33 mouse cellular contexts compared by ENCODE assay signal in the genomic region with DNA sequence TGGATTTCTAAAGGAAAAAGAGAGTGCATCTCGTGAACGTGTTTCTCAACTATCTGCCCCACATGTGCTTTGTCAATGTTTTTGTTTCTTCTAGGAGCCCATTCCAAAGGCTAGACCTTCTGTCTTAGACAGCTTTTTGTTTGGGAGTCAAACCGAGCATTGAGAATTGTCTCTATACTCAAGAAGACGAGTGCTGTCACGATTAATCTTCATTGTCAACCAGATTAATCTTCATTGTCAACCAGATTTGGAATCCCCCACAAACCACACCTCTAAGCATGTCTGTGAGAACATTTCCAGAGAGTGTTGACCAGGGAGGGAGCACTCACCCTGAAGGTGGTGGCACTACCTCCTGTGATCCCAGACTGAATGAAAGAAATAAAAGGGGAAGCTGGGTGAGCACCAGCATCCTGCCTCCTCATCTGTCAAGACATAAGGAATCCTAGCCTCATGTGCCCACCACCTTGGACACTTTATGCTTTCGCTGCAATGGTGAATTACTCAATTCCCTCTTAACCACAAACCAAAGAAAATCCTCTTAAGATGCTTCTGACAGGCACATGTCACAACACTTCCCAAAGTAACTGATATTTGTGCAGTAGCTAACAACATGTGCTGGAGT. TPM values are rescaled to one million over a fixed set of nuclear protein-coding genes. Genes with fewer than 3 reads are reported as not detected.
DNase-seq lines count a peak whose midpoint lies in the region; ATAC-seq lines count a peak whose summit lies in the region.
"Had no signal": no experiment of that assay in that cellular context is flagged by ENCODE, and none has a peak within 500 bp of the region (broad histone marks: within the 10 kb centered on the region; RNA-seq: fewer than 3 reads in every experiment).

No protein-coding gene starts in this region.

- no peaks in the 10 kb centered on the region for H3K36me3 ChIP-seq in midbrain, embryonic 14.5 days (ENCODE audit: control insufficient read depth, insufficient read depth, low read length)
- H3K36me3 ChIP-seq: heart, embryonic 12.5 days; heart, embryonic 15.5 days had no signal

- no peak overlapping the region for H3K4me2 ChIP-seq in midbrain, embryonic 14.5 days (ENCODE audit: low read length)
- H3K4me2 ChIP-seq: heart, embryonic 12.5 days; heart, embryonic 15.5 days; hindbrain, embryonic 14.5 days had no signal

- H3K27me3 ChIP-seq in midbrain, embryonic 14.5 days (ENCODE audit: control insufficient read depth, insufficient read depth, low read length), result no peaks in the 10 kb centered on the region
- H3K27me3 ChIP-seq: heart, embryonic 12.5 days; heart, embryonic 15.5 days had no signal

- no peak overlapping the region for H3K9ac ChIP-seq in midbrain, embryonic 14.5 days (replicated peaks; ENCODE audit: low read length)
- H3K9ac ChIP-seq: forebrain, postnatal 0 days; heart, embryonic 12.5 days; heart, embryonic 15.5 days; hindbrain, embryonic 14.5 days had no signal

- no peaks in the 10 kb centered on the region for H3K4me1 ChIP-seq in midbrain, embryonic 14.5 days (ENCODE audit: control insufficient read depth, insufficient read depth, low read length)
- H3K4me1 ChIP-seq: heart, embryonic 12.5 days; heart, embryonic 15.5 days had no signal

- 46% methylated on average over 6 of the region's 6 CpGs for WGBS in midbrain, embryonic 14.5 days

- H3K27ac ChIP-seq in midbrain, embryonic 14.5 days (replicated peaks; ENCODE audit: low read depth, low read length), result no peak overlapping the region
- H3K27ac ChIP-seq: gastrocnemius, adult 2 months; heart, embryonic 15.5 days; hindbrain, embryonic 14.5 days; hindbrain, postnatal 0 days had no signal

- ATAC-seq in common myeloid progenitor, adult 5-6 weeks (replicated peaks; ENCODE audit: low read depth, poor library complexity, severe bottlenecking), result peak; percentile 80
- ATAC-seq in megakaryocyte, adult 5-6 weeks (ENCODE audit: poor library complexity, severe bottlenecking), result peak; percentile 81
- no peak for ATAC-seq in midbrain, embryonic 14.5 days (ENCODE audit: low FRiP score, low TSS enrichment)
- ATAC-seq: activated CD4-positive, CD25-positive, alpha-beta regulatory T cell, adult 4 months; CD4-positive, CD25-positive, alpha-beta regulatory T cell, adult 4 months; forebrain, embryonic 14.5 days; forebrain, postnatal 0 days; hindbrain, postnatal 0 days; inflammation-experienced regulatory T-cells, adult 6 months; intestine, embryonic 16.5 days had no signal

- peak; percentile 71 for DNase-seq in ES-CJ7 (ENCODE audit: low read depth, low spot score)
- no peak for DNase-seq in adrenal gland, postnatal 14 days
- no peak for DNase-seq in midbrain, embryonic 14.5 days
- DNase-seq in kidney, postnatal 25 days, result no peak
- DNase-seq: adrenal gland, adult 8-10 months; adrenal gland, postnatal 36 days; cerebellum, adult 18-20 months; cerebellum, adult 9-10 months; cerebellum, postnatal 25 days; forebrain, postnatal 0 days; gastrocnemius, adult 2 months; gastrocnemius, postnatal 14 days; heart, adult 18-20 months; heart, postnatal 10 days; heart, postnatal 36 days; kidney, adult 2 months had no signal

- no peak overlapping the region for H3K4me3 ChIP-seq in midbrain, embryonic 14.5 days (replicated peaks; ENCODE audit: low read depth, low read length)
- H3K4me3 ChIP-seq: gastrocnemius, adult 2 months; heart, embryonic 12.5 days; heart, embryonic 15.5 days had no signal

- no peaks in the 10 kb centered on the region for H3K9me3 ChIP-seq in midbrain, embryonic 14.5 days (ENCODE audit: control insufficient read depth, low read length)
- H3K9me3 ChIP-seq: heart, embryonic 12.5 days; heart, embryonic 15.5 days had no signal

RNA-seq across cellular contexts. Expression of a gene that starts 7.3 kb away (rescaled TPM):
- total RNA-seq in common myeloid progenitor, adult 5-6 weeks (2017), result 13.9 and 22.5 TPM in 2 replicates
- total RNA-seq in megakaryocyte, adult 5-6 weeks (2015), result 2.8 and 5.4 TPM in 2 replicates
- 10.2 and 10.7 TPM in 2 replicates for total RNA-seq in megakaryocyte, adult 5-6 weeks (2017)
- total RNA-seq in adrenal gland, postnatal 14 days (2021), result 3.0 and 5.2 TPM in 2 replicates
- 5.6 and 7.0 TPM in 2 replicates for polyA plus RNA-seq in midbrain, embryonic 14.5 days (2014; fragmentation: Nextera tagmentation; extraction: Ambion mirVana)

RNA-seq across cellular contexts. Expression of a gene that starts 7.3 kb away (rescaled TPM):
- total RNA-seq in common myeloid progenitor, adult 5-6 weeks (2017), result 24.4 and 26.8 TPM in 2 replicates
- 15.2 and 20.5 TPM in 2 replicates for total RNA-seq in megakaryocyte, adult 5-6 weeks (2015)
- 15.5 and 15.6 TPM in 2 replicates for total RNA-seq in megakaryocyte, adult 5-6 weeks (2017)
- 3.1 and 5.3 TPM in 2 replicates for total RNA-seq in adrenal gland, postnatal 14 days (2021)
- polyA plus RNA-seq in midbrain, embryonic 14.5 days (2014; fragmentation: Nextera tagmentation; extraction: Ambion mirVana), result 5.1 and 8.3 TPM in 2 replicates

RNA-seq across cellular contexts. Expression of a gene that starts 46.1 kb away (rescaled TPM):
- 0.05 TPM in 1 of 2 replicates, not detected in the other for total RNA-seq in common myeloid progenitor, adult 5-6 weeks (2017)
- total RNA-seq in megakaryocyte, adult 5-6 weeks (2015), result 0.07 and 0.18 TPM in 2 replicates
- 0.20 TPM in 1 of 2 replicates, not detected in the other for total RNA-seq in megakaryocyte, adult 5-6 weeks (2017)
- total RNA-seq in adrenal gland, postnatal 14 days (2021), result 3.4 and 4.0 TPM in 2 replicates
- not detected in 2 replicates for polyA plus RNA-seq in midbrain, embryonic 14.5 days (2014; fragmentation: Nextera tagmentation; extraction: Ambion mirVana)
- total RNA-seq: ES-E14; forebrain, postnatal 0 days; gastrocnemius, adult 2 months; gastrocnemius, postnatal 14 days; hindbrain, postnatal 0 days had no signal
- polyA plus RNA-seq: activated CD4-positive, CD25-positive, alpha-beta regulatory T cell, adult 4 months; cortical plate, adult 2 months; embryonic facial prominence, embryonic 11.5 days; forebrain, embryonic 11.5 days; forebrain, embryonic 14.5 days; forebrain, postnatal 0 days; frontal cortex, adult 2 months; hindbrain, embryonic 11.5 days; hindbrain, embryonic 14.5 days; hindbrain, postnatal 0 days had no signal

RNA-seq across cellular contexts. Expression of a gene that starts 59.8 kb away (rescaled TPM):
- total RNA-seq in common myeloid progenitor, adult 5-6 weeks (2017), result 275 and 283 TPM in 2 replicates
- 838 and 904 TPM in 2 replicates for total RNA-seq in megakaryocyte, adult 5-6 weeks (2015)
- 641 and 646 TPM in 2 replicates for total RNA-seq in megakaryocyte, adult 5-6 weeks (2017)
- total RNA-seq in adrenal gland, postnatal 14 days (2021), result 1.9 and 29.0 TPM in 2 replicates
- polyA plus RNA-seq in midbrain, embryonic 14.5 days (2014; fragmentation: Nextera tagmentation; extraction: Ambion mirVana), result 0.33 TPM in 1 of 2 replicates, not detected in the other
- polyA plus RNA-seq: forebrain, embryonic 11.5 days; heart, embryonic 12.5 days; hindbrain, embryonic 11.5 days; hindbrain, embryonic 14.5 days had no signal
